Mouse (Mus musculus) neural tube, embryonic 11.5 days (tissue): ENCODE data around the gene Gm11111. TPM values are rescaled to one million over a fixed set of nuclear protein-coding genes. Genes with fewer than 3 reads are reported as not detected.

Source experiments
- ATAC-seq: fragments of 200-750 bp; cut with Nextera tagmentation; 2 replicates; pipeline ENCODE4 v1.8.0; 2017; ENCODE audit warnings: moderate number of reproducible peaks, mild to moderate bottlenecking, moderate TSS enrichment, moderate library complexity; ENCODE audit not compliant: insufficient read depth, low FRiP score, low TSS enrichment
- DNase-seq: peaks from one replicate; pipeline ENCODE4 v3.0.0-alpha.2; 2015; ENCODE audit warnings: low spot score
- H3K27ac ChIP-seq: fragments of 300-500 bp; sonication (generic); 2 replicates; pipeline ENCODE4 v1.5.1; 2014; ENCODE audit warnings: low read depth, mild to moderate bottlenecking, low read length
- H3K27me3 ChIP-seq: fragments of 300-500 bp; sonication (generic); 2 replicates; pipeline ENCODE4 v1.6.1; 2014; ENCODE audit warnings: mild to moderate bottlenecking, low read length, mixed read lengths; ENCODE audit not compliant: control insufficient read depth, insufficient read depth
- H3K36me3 ChIP-seq: fragments of 300-500 bp; sonication (generic); 2 replicates; pipeline ENCODE4 v1.6.1; 2014; ENCODE audit warnings: mild to moderate bottlenecking, low read length, moderate library complexity, mixed read lengths; ENCODE audit not compliant: control insufficient read depth, insufficient read depth
- H3K4me1 ChIP-seq: fragments of 300-500 bp; sonication (generic); 2 replicates; pipeline ENCODE4 v1.6.1; 2014; ENCODE audit warnings: low read length, mixed read lengths; ENCODE audit not compliant: control insufficient read depth, insufficient read depth
- H3K4me2 ChIP-seq: fragments of 300-500 bp; sonication (generic); 2 replicates; pipeline ENCODE4 v1.6.1; 2014; ENCODE audit warnings: low read depth, mild to moderate bottlenecking, moderate library complexity
- H3K4me3 ChIP-seq: fragments of 300-500 bp; sonication (generic); 2 replicates; pipeline ENCODE4 v1.5.1; 2014; ENCODE audit warnings: low read depth, low read length
- H3K9ac ChIP-seq: fragments of 300-500 bp; sonication (generic); 2 replicates; pipeline ENCODE4 v1.6.1; 2014; ENCODE audit warnings: mild to moderate bottlenecking, low read length
- H3K9me3 ChIP-seq: fragments of 300-500 bp; sonication (generic); 2 replicates; pipeline ENCODE4 v1.6.1; 2016; ENCODE audit warnings: low read length; ENCODE audit not compliant: control insufficient read depth
- WGBS: fragments of 180-500 bp; shearing (Covaris S2); extraction: QIAGEN DNeasy Blood & Tissue Kit; methylation state at CpG from one replicate; pipeline ENCODE4 v1.1.7; 2014; 5-methylcytosine and 5-hydroxymethylcytosine counted together
- polyA plus RNA-seq: library from polyadenylated mRNA; unstranded; fragments of >200 nt; fragmentation: Nextera tagmentation; extraction: Ambion mirVana; gene quantifications from 2 replicates; pipeline ENCODE4 v1.2.1, GENCODE M21; 2014

Gm11111 gene
- polyA plus RNA-seq, 1 experiment from 2014 or later: not detected

GRCm38 (mm10) chr5:98552811-98553601 lies 511 bp downstream of the Gm11111 start:
- Histone ChIP-seq H3K27ac (no peak overlapping the region), H3K4me1 (no peaks in the 10 kb centered on the region), H3K9ac (no peak overlapping the region), H3K27me3 (no peaks in the 10 kb centered on the region), H3K4me2 (no peak overlapping the region), H3K36me3 (no peaks in the 10 kb centered on the region), H3K4me3 (no peak overlapping the region), H3K9me3 (no peaks in the 10 kb centered on the region)
- ATAC-seq (no peak), DNase-seq (no peak)
- WGBS: 70% methylated on average over 7 of the region's 7 CpGs

DNA sequence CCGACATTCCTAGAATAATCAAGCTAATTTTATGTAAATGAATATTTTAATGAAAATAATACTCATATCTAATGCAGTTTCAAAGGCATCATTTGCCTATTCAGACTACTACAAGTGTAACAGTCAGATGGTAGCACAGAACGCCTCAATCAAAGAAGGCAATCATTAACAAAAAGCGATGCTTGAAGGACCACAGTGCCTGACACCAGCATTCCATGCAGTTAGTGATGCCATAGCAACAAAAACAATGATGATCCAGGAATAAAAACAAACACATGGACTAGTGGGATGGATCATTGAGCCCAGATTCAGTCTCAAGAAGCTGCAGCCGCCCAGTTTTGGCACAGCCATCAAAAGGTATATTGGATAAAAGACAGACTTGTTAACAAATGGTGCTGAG lies 8.8 kb downstream of the Gm11111 start:
- Histone ChIP-seq H3K4me3 (no peak overlapping the region), H3K27me3 (no peaks in the 10 kb centered on the region), H3K36me3 (no peaks in the 10 kb centered on the region), H3K9me3 (no peaks in the 10 kb centered on the region), H3K27ac (no peak overlapping the region), H3K4me1 (0 out of 2 replicates have a peak, but pooled peaks cover 3% of the 10 kb centered on the region), H3K9ac (no peak overlapping the region), H3K4me2 (no peak overlapping the region)
- ATAC-seq (no peak), DNase-seq (no peak)
- 51% methylated on average over 4 of the region's 4 CpGs for WGBS

- no peak for ATAC-seq
- Histone ChIP-seq H3K27me3 (no peaks in the 10 kb centered on the region), H3K9me3 (no peaks in the 10 kb centered on the region), H3K27ac (no peak overlapping the region), H3K4me2 (no peak overlapping the region), H3K9ac (no peak overlapping the region), H3K36me3 (no peaks in the 10 kb centered on the region), H3K4me1 (0 out of 2 replicates have a peak, but pooled peaks cover 6% of the 10 kb centered on the region), H3K4me3 (no peak overlapping the region)
- WGBS: 89% methylated on average over 9 of the region's 9 CpGs
- no peak for DNase-seq
These were observed 10.3 kb downstream of the Gm11111 start for GRCm38 (mm10) chr5:98562806-98563205.

GRCm38 (mm10) chr5:98563801-98564200 lies 11.3 kb downstream of the Gm11111 start:
- Histone ChIP-seq H3K27ac (no peak overlapping the region), H3K9me3 (no peaks in the 10 kb centered on the region), H3K36me3 (no peaks in the 10 kb centered on the region), H3K4me2 (no peak overlapping the region), H3K4me3 (no peak overlapping the region), H3K9ac (no peak overlapping the region), H3K4me1 (0 out of 2 replicates have a peak, but pooled peaks cover 6% of the 10 kb centered on the region), H3K27me3 (no peaks in the 10 kb centered on the region)
- ATAC-seq (no peak), DNase-seq (no peak)
- WGBS: 63% methylated on average over 9 of the region's 9 CpGs

GRCm38 (mm10) chr5:98566461-98567193 lies 14.1 kb downstream of the Gm11111 start:
- Histone ChIP-seq H3K27me3 (no peaks in the 10 kb centered on the region), H3K9me3 (no peaks in the 10 kb centered on the region), H3K4me2 (no peak overlapping the region), H3K4me3 (no peak overlapping the region), H3K9ac (no peak overlapping the region), H3K4me1 (0 out of 2 replicates have a peak, but pooled peaks cover 6% of the 10 kb centered on the region), H3K36me3 (no peaks in the 10 kb centered on the region), H3K27ac (no peak overlapping the region)
- peak; percentile 54 for DNase-seq
- ATAC-seq: peak; percentile 80
- 50% methylated on average over 6 of the region's 6 CpGs for WGBS

DNA sequence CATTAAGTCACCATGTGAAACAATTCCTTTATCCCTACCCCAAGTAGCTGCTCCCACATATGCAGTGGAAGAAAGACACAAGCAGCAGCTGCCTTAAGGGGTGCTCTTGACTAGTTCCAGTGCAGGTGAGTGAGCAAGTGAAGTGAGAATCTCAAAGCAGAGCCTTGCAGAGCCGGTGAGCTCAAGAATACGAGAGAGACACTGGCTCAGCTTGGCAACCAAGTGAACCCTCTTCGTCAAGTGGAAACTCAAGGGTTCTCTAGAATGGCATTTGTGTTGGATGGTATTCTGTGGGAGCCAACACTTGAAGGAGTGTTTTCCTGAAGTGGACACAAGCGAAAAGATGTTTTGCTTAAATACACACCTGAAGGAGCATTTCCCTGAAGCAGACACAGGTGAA lies 16.0 kb downstream of the Gm11111 start:
- Histone ChIP-seq H3K4me2 (no peak overlapping the region), H3K4me1 (0 out of 2 replicates have a peak, but pooled peaks cover 5% of the 10 kb centered on the region), H3K27me3 (no peaks in the 10 kb centered on the region), H3K9me3 (no peaks in the 10 kb centered on the region), H3K9ac (no peak overlapping the region), H3K4me3 (no peak overlapping the region), H3K27ac (no peak overlapping the region), H3K36me3 (no peaks in the 10 kb centered on the region)
- DNase-seq: no peak
- WGBS: 92% methylated on average over 4 of the region's 4 CpGs
- ATAC-seq: no peak

- no peak overlapping the region for H3K9ac ChIP-seq
- H3K4me1 ChIP-seq: 0 out of 2 replicates have a peak, but pooled peaks cover 3% of the 10 kb centered on the region
- H3K27me3 ChIP-seq: no peaks in the 10 kb centered on the region
- ATAC-seq: no peak
- no peak overlapping the region for H3K4me3 ChIP-seq
- no peak for DNase-seq
- no peaks in the 10 kb centered on the region for H3K9me3 ChIP-seq
- H3K27ac ChIP-seq: no peak overlapping the region
- H3K4me2 ChIP-seq: no peak overlapping the region
- WGBS: 85% methylated on average over 3 of the region's 3 CpGs
- H3K36me3 ChIP-seq: no peaks in the 10 kb centered on the region
These were observed 16.6 kb downstream of the Gm11111 start for GRCm38 (mm10) chr5:98569029-98569513.

- 52% methylated on average over 4 of the region's 4 CpGs for WGBS
These were observed 19.9 kb downstream of the Gm11111 start for GRCm38 (mm10) chr5:98572392-98572791.

More at GRCm38 (mm10) chr5:98572392-98572791, 19.9 kb downstream of the Gm11111 start:
- Histone ChIP-seq H3K4me1 (no peaks in the 10 kb centered on the region), H3K9me3 (no peaks in the 10 kb centered on the region), H3K9ac (no peak overlapping the region), H3K4me2 (no peak overlapping the region), H3K27ac (no peak overlapping the region), H3K4me3 (no peak overlapping the region), H3K27me3 (no peaks in the 10 kb centered on the region), H3K36me3 (no peaks in the 10 kb centered on the region)
- ATAC-seq: no peak
- no peak for DNase-seq
